Mouse (Mus musculus): ENCODE results near the gene Fam69b.

The Fam69b gene

GRCm38 (mm10) chr2:26599965-26600364 lies 28.3 kb upstream of the Fam69b start:
- no peak for DNase-seq

- peak; percentile 87 for DNase-seq
These were observed 27.6 kb upstream of the Fam69b start for GRCm38 (mm10) chr2:26600664-26601063.

GRCm38 (mm10) chr2:26601595-26601994 lies 26.7 kb upstream of the Fam69b start:
- no peak for DNase-seq

- peak; percentile 91 for DNase-seq
These were observed 25.6 kb upstream of the Fam69b start for GRCm38 (mm10) chr2:26602631-26603030.

- DNase-seq = no peak
These were observed 25.1 kb upstream of the Fam69b start for GRCm38 (mm10) chr2:26603159-26603558.

- DNase-seq = peak; percentile 99
These were observed 24.3 kb upstream of the Fam69b start, which contains the start of gene Agpat2 for GRCm38 (mm10) chr2:26603720-26604671. Agpat2 (minus strand) TSS chr2:26604417.

GRCm38 (mm10) chr2:26605331-26605730 lies 22.9 kb upstream of the Fam69b start:
- DNase-seq = peak; percentile 90

GRCm38 (mm10) chr2:26606579-26606978 lies 21.7 kb upstream of the Fam69b start:
- peak; percentile 91 for DNase-seq

GRCm38 (mm10) chr2:26607056-26607910 lies 21.0 kb upstream of the Fam69b start:
- DNase-seq = peak; percentile 99

- DNase-seq = peak; percentile 91
These were observed 19.5 kb upstream of the Fam69b start for GRCm38 (mm10) chr2:26608781-26609180.

- peak; percentile 99 for DNase-seq
These were observed 19.0 kb upstream of the Fam69b start for GRCm38 (mm10) chr2:26609261-26609661.

GRCm38 (mm10) chr2:26610526-26610925 lies 17.7 kb upstream of the Fam69b start:
- no peak for DNase-seq

- peak; percentile 90 for DNase-seq
These were observed 17.2 kb upstream of the Fam69b start for GRCm38 (mm10) chr2:26611054-26611453.

GRCm38 (mm10) chr2:26611896-26612295 lies 16.4 kb upstream of the Fam69b start:
- DNase-seq = no peak

GRCm38 (mm10) chr2:26614903-26615302 lies 13.4 kb upstream of the Fam69b start:
- peak; percentile 97 for DNase-seq

- peak; percentile 91 for DNase-seq
These were observed 12.7 kb upstream of the Fam69b start for GRCm38 (mm10) chr2:26615459-26616124.

- peak; percentile 90 for DNase-seq
These were observed 10.9 kb upstream of the Fam69b start for GRCm38 (mm10) chr2:26617331-26617730.

- no peak for DNase-seq
These were observed 10.3 kb upstream of the Fam69b start for GRCm38 (mm10) chr2:26617928-26618327.

- no peak for DNase-seq
These were observed 7.0 kb upstream of the Fam69b start for GRCm38 (mm10) chr2:26621246-26621645.

- no peak for DNase-seq
These were observed 5.3 kb upstream of the Fam69b start for GRCm38 (mm10) chr2:26622984-26623383.

GRCm38 (mm10) chr2:26625419-26625818 lies 2.8 kb upstream of the Fam69b start:
- DNase-seq = no peak

- DNase-seq = no peak
These were observed 2.2 kb upstream of the Fam69b start for GRCm38 (mm10) chr2:26626081-26626480.
